Mouse (Mus musculus) kidney, adult 10 weeks (tissue): Measurements from ENCODE around the gene Casr. TPM values are rescaled to one million over a fixed set of nuclear protein-coding genes. Genes with fewer than 3 reads are reported as not detected.

Experiments used
- polyA plus RNA-seq: library from polyadenylated mRNA; stranded (reverse); fragments of 350-450 nt; fragmentation: Illumina TruSeq; extraction: RNeasy Lipid Tissue Mini Kit (QIAGEN cat#74804); gene quantifications from one replicate; pipeline ENCODE4 v1.2.3, GENCODE M21; 2014; ENCODE audit warnings: low read depth, low replicate concordance

Casr gene
- 18.2 TPM for polyA plus RNA-seq

DNA sequence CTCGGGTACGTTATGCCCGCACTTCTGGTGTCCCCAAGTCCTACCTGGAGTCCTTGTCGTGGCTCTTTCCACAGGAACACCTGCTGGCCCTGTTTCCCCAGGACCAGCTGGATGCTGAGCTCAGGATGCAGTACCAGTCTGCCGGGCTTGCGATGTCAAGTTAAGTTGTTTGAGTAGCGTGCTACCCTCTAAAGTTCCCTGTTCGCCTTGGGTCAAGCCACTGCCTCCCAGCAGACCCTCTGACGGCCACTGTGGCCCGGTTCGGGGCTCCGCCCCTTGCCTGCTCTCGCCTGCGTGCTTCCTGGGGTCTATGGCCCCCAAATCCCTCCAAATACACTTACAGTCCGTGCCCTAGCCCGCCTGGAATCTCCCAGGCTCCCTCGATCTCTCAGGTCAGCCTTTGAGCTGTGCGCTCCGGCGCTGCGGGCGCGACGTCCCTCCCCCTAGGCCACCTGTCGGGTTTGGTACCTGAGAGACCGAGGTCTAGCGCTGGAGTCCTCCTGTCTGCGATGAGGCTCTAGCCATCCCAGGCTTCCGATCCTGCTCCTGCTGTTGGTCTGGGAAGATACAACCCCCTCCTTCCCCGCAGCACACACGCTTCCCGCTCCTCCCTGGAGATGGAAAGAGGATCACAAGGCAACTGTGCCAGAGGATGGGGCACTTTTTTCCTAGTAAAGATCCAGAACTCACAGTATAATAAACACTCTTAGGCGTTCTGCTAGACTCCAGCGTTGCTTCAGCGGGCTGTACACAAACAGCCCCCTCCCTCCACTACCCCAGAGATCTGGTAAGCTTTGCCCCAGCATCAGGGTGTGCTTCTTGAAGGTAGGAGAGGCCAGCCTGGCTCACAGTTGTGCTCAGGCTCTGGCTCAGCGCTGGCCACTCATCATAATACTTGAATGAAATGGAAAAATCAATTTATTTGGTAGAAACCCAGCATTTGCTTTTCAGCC is at the start of gene Casr:
Casr (minus strand) TSS at position 756 of the 953 bp plus-strand sequence.

DNA sequence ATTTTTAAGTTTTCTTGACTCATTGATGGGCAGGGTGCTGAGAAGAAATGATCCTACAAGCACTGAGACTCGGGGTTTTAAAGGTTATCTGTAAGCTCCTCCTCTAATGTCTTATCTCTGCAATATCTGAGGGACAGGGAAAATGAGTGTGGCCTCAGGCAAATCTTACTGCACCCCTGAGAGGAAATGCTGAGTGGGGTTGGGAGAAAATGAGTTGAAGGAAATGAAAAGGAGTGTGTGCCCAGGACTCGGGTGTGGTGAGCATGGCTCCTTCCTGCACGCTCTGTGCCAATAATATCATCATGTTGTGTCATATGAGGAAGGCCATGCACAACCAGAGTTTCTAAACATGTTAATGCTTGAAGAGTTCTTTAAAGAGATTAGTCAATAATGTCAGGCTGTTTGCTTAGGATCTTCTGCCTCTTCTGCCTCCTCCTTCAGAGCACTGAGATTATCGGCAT is 106.6 kb downstream of the Casr start, which contains the start of gene Stfa3:
Stfa3 (minus strand) TSS at position 51 of the 461 bp plus-strand sequence.

Other genes starting within 250 kb of the Casr start
- gene BC117090, start 227.8 kb downstream of the Casr start, polyA plus RNA-seq, result not detected
- not detected for gene BC100530, start 194.4 kb downstream of the Casr start, polyA plus RNA-seq
- not detected for gene Stfa2, start 153.7 kb downstream of the Casr start, polyA plus RNA-seq
- not detected for gene Stfa3, start 106.7 kb downstream of the Casr start, polyA plus RNA-seq
- 3.9 TPM for gene Cd86, start 103.9 kb upstream of the Casr start, polyA plus RNA-seq
- 33.5 TPM for gene Ildr1, start 131.8 kb upstream of the Casr start, polyA plus RNA-seq
- gene Slc15a2, start 222.8 kb upstream of the Casr start, polyA plus RNA-seq, result 144 TPM